Mouse (Mus musculus) gastrocnemius, adult 8-10 months (tissue): Measurements from ENCODE around the gene Mrgprf. TPM values are rescaled to one million over a fixed set of nuclear protein-coding genes. Genes with fewer than 3 reads are reported as not detected.

Source experiments
- DNase-seq, 2 experiments: peaks; one replicate each; pipeline ENCODE4 v3.0.0; 2022; ENCODE audit warnings: low spot score in 2 of 2
- total RNA-seq, 4 experiments: library from RNA; stranded (reverse); gene quantifications; 2 replicates each; pipeline ENCODE4 v1.2.4; 2022

Mrgprf gene
- total RNA-seq, 4 experiments from 2014 or later, result 0.94 to 1.5 (median 1.2) TPM

DNA sequence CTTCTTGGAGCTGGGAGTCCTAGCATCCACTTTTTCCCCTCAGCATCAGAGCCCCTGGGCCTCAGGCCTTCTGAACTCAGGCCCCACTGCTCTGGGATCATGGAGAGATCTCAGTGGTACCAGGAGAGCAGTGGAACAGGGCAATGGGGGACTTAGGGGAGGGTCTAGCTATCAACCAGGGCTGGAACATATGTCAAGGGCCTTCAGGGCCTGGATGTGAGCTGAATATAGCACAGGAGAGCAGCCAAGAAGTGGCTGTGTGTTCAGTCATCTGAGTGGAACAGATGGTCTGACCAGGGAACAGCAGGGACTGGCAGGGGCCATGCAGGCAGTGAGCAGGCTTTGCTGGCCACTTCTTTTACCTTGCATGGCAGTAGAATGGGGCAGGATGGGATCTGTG lies 34.6 kb downstream of the Mrgprf start:
- DNase-seq, result no peak

GRCm38 (mm10) chr7:145335616-145336332 lies 35.1 kb downstream of the Mrgprf start:
- DNase-seq, result no peak

DNA sequence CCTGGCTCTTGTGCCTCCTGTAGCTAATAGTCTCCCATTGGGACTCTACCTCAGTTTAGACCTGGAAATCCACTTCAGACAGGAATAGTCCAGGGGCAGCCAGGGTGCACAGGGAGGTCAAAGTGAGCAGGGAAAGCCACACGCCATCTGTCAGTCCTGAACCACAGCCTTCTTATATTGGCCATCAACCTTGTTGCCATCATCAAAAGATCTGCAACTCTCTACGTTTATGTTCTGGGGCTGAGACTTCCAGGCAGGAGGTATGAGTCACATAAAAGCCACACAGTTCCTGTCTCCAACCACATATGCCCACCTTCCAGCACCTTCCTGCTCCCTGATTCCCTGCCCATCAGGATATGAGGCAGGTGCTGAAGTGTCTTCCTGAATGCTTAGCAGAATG lies 37.3 kb downstream of the Mrgprf start:
- no peak for DNase-seq

DNA sequence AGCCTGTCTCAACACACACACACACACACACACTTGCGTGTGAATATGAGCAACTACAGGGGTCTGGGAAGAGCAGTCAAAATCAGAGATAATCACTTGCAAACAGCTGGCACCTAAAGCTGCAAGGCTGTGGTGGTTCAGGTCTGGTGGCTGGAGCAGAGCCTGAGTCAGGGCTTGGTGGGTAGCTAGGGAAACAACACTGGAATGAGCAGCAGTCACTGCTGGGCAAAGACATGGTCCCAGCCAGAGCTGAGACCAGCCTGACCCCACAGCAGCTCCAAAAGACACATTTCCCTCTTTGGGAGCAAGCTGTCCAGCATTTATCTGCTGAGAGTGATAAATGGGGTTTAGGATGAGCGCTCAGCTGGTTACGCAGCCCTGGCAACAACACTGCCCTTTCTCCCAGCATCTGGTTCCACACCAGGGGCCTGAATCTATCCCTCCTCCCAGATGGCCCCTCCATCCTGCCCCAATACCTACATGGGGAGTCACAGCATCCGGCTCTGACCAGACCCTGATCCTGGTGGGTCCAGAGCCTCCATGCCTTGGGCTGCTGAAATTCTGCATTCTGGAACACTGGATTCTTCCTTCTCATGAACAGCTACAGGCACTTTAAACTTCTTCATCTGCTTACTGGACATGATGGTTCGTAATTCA lies 39.7 kb downstream of the Mrgprf start:
- DNase-seq, result no peak

Other genes with a start within 250 kb of the Mrgprf start
- gene 1810010D01Rik, start 92.7 kb upstream of the Mrgprf start, total RNA-seq, result not detected
- 1 to 10 TPM in 2 of 4 experiments, under 1 TPM in 2; 0.70 to 1.4 (median 0.90) TPM for gene Tpcn2, start 16.8 kb upstream of the Mrgprf start, total RNA-seq
- gene Mrgprd, start 14.0 kb downstream of the Mrgprf start, total RNA-seq, result not detected